Mouse (Mus musculus) liver, embryonic 16.5 days (tissue): ENCODE measurements around the gene Olfr312. TPM values are rescaled to one million over a fixed set of nuclear protein-coding genes. Genes with fewer than 3 reads are reported as not detected.

Experiments
- ATAC-seq: fragments of 200-750 bp; cut with Nextera tagmentation; 2 replicates; pipeline ENCODE4 v1.8.0; 2017; ENCODE audit warnings: low read depth, mild to moderate bottlenecking, moderate number of reproducible peaks, moderate library complexity
- H3K27ac ChIP-seq: fragments of 300-500 bp; sonication (generic); 2 replicates; pipeline ENCODE4 v1.5.1; 2014; ENCODE audit warnings: mild to moderate bottlenecking, low read length
- H3K27me3 ChIP-seq: fragments of 300-500 bp; sonication (generic); 2 replicates; pipeline ENCODE4 v1.6.1; 2014; ENCODE audit warnings: low read depth, low read length, mixed read lengths; ENCODE audit not compliant: control insufficient read depth, insufficient read depth
- H3K36me3 ChIP-seq: fragments of 300-500 bp; sonication (generic); 2 replicates; pipeline ENCODE4 v1.6.1; 2014; ENCODE audit warnings: mild to moderate bottlenecking; ENCODE audit not compliant: control insufficient read depth, insufficient read depth
- H3K4me1 ChIP-seq: fragments of 300-500 bp; sonication (generic); 2 replicates; pipeline ENCODE4 v1.6.1; 2014; ENCODE audit warnings: low read depth, low read length, mixed read lengths; ENCODE audit not compliant: control insufficient read depth
- H3K4me2 ChIP-seq: fragments of 300-500 bp; sonication (generic); 2 replicates; pipeline ENCODE4 v1.6.1; 2014; ENCODE audit warnings: low read depth, low read length, mixed read lengths
- H3K4me3 ChIP-seq: fragments of 300-500 bp; sonication (generic); 2 replicates; pipeline ENCODE4 v1.5.1; 2014; ENCODE audit warnings: low read depth, mild to moderate bottlenecking, low read length
- H3K9ac ChIP-seq: fragments of 300-500 bp; sonication (generic); 2 replicates; pipeline ENCODE4 v1.6.1; 2014; ENCODE audit warnings: low read depth, low read length
- H3K9me3 ChIP-seq: fragments of 300-500 bp; sonication (generic); replicated peaks from 2 replicates; pipeline ENCODE4 v1.6.1; 2016; ENCODE audit warnings: low read length; ENCODE audit not compliant: control insufficient read depth
- WGBS: fragments of 180-500 bp; shearing (Covaris S2); extraction: QIAGEN DNeasy Blood & Tissue Kit; methylation state at CpG from one replicate; pipeline ENCODE4 v1.1.7; 2014; ENCODE audit not compliant: insufficient replicate concordance; 5-methylcytosine and 5-hydroxymethylcytosine counted together
- polyA plus RNA-seq: library from polyadenylated mRNA; unstranded; fragments of >200 nt; fragmentation: Nextera tagmentation; extraction: Ambion mirVana; gene quantifications from 2 replicates; pipeline ENCODE4 v1.2.1, GENCODE M21; 2015

Gene Olfr312
- polyA plus RNA-seq, 1 experiment from 2014 or later, result not detected

- Histone ChIP-seq H3K27me3 (no peaks in the 10 kb centered on the region), H3K36me3 (peaks cover 5% of the 10 kb centered on the region), H3K9ac (no peak overlapping the region), H3K27ac (no peak overlapping the region), H3K4me3 (no peak overlapping the region), H3K4me2 (no peak overlapping the region), H3K4me1 (no peaks in the 10 kb centered on the region), H3K9me3 (no peaks in the 10 kb centered on the region)
- no peak for ATAC-seq
- WGBS, result 63% methylated on average over 8 of the region's 8 CpGs
These were observed 54.7 kb downstream of the Olfr312 start for GRCm38 (mm10) chr11:58883756-58884155.

Other genes starting within 250 kb of the Olfr312 start
- not detected in 2 replicates for gene Olfr324, start 234.1 kb upstream of the Olfr312 start, polyA plus RNA-seq
- not detected in 2 replicates for gene 2210407C18Rik, start 213.2 kb upstream of the Olfr312 start, polyA plus RNA-seq
- gene Olfr323, start 198.7 kb upstream of the Olfr312 start, polyA plus RNA-seq, result not detected in 2 replicates
- 12.7 and 15.7 TPM in 2 replicates for gene Trim58, start 188.8 kb upstream of the Olfr312 start, polyA plus RNA-seq
- gene Olfr322, start 170.5 kb upstream of the Olfr312 start, polyA plus RNA-seq, result 0.08 TPM in 1 of 2 replicates, not detected in the other
- not detected in 2 replicates for gene Olfr320, start 148.1 kb upstream of the Olfr312 start, polyA plus RNA-seq
- not detected in 2 replicates for gene Olfr319, start 130.1 kb upstream of the Olfr312 start, polyA plus RNA-seq
- gene Olfr318, start 105.2 kb upstream of the Olfr312 start, polyA plus RNA-seq, result not detected in 2 replicates
- gene Olfr317, start 90.0 kb upstream of the Olfr312 start, polyA plus RNA-seq, result not detected in 2 replicates
- gene Olfr316, start 76.5 kb upstream of the Olfr312 start, polyA plus RNA-seq, result not detected in 2 replicates
- gene Olfr315, start 56.0 kb upstream of the Olfr312 start, polyA plus RNA-seq, result not detected in 2 replicates
- not detected in 2 replicates for gene Olfr314, start 46.3 kb upstream of the Olfr312 start, polyA plus RNA-seq
- 0.17 TPM in 1 of 2 replicates, not detected in the other for gene Fam183b, start 27.3 kb upstream of the Olfr312 start, polyA plus RNA-seq
- not detected in 2 replicates for gene Olfr313, start 14.2 kb upstream of the Olfr312 start, polyA plus RNA-seq
- not detected in 2 replicates for gene Olfr311, start 10.0 kb downstream of the Olfr312 start, polyA plus RNA-seq
- 1.5 and 2.3 TPM in 2 replicates for gene Gm12258, start 17.9 kb downstream of the Olfr312 start, polyA plus RNA-seq
- 2.2 and 2.3 TPM in 2 replicates for gene 2810021J22Rik, start 38.0 kb downstream of the Olfr312 start, polyA plus RNA-seq
- gene Zfp39, start 75.0 kb downstream of the Olfr312 start, polyA plus RNA-seq, result 4.2 and 5.6 TPM in 2 replicates
- gene Btnl10, start 88.7 kb downstream of the Olfr312 start, polyA plus RNA-seq, result 14.1 and 14.3 TPM in 2 replicates
- 74.5 and 81.7 TPM in 2 replicates for gene Rnf187, start 109.7 kb downstream of the Olfr312 start, polyA plus RNA-seq
- 17.9 and 22.4 TPM in 2 replicates for gene Hist3h2ba, start 119.7 kb downstream of the Olfr312 start, polyA plus RNA-seq
- 21.2 and 24.4 TPM in 2 replicates for gene Hist3h2a, start 125.4 kb downstream of the Olfr312 start, polyA plus RNA-seq
- 0.15 and 0.19 TPM in 2 replicates for gene Trim17, start 125.4 kb downstream of the Olfr312 start, polyA plus RNA-seq
- gene Trim11, start 148.9 kb downstream of the Olfr312 start, polyA plus RNA-seq, result 8.2 and 8.7 TPM in 2 replicates